Mouse (Mus musculus) brain, embryonic 14.5 days (tissue): ENCODE data around the gene Trappc12.

Experiments used
- CTCF ChIP-seq: fragments of 200-500 bp; IDR thresholded peaks from 2 replicates; pipeline ENCODE4 v1.5.1; 2012; ENCODE audit warnings: inconsistent platforms, mild to moderate bottlenecking, moderate library complexity, borderline replicate concordance; ENCODE audit not compliant: insufficient read depth, insufficient read length; ENCODE audit errors: extremely low read depth
- POLR2A ChIP-seq: fragments of 200-500 bp; IDR thresholded peaks from 2 replicates; pipeline ENCODE4 v1.6.1; 2012; ENCODE audit warnings: mild to moderate bottlenecking, inconsistent platforms, borderline replicate concordance; ENCODE audit not compliant: poor library complexity, insufficient read depth, insufficient read length, severe bottlenecking; ENCODE audit errors: extremely low read depth

DNA sequence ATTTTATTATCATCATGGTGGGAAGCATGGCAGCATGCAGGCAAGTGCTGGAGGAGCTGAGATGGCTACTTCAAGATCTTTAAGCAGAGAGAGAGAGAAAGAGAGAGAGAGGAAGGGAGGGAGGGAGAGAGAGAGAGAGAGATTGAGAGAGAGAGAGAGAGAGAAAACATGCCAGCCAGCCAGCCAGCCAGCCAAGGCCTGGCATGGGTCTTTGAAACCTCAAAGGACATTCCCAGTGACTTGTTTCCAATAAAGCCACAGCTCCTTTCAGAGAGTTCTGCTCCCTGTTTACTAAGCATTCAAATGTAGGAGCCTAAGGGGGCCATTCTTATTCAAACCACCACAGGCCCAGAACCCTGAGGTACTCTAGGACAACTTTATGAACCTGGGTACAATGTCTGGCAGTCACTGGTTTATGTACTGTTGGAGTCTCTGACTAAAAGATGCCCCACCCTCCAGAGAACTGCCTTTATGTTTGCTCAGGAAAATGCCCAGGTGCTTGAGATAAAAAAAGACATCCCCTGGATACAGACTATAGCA, 46.7 kb upstream of the Trappc12 start:
- TF ChIP-seq POLR2A (no peak), CTCF (no peak)
